Mouse (Mus musculus) heart, adult 2 months (tissue): ENCODE measurements around the gene 1110012L19Rik.

Experiments
- EP300 ChIP-seq: fragments of 200-500 bp; IDR thresholded peaks from 2 replicates; pipeline ENCODE4 v1.6.1; 2011; ENCODE audit warnings: low read depth, low read length, control low read depth; ENCODE audit not compliant: insufficient read depth
- POLR2A ChIP-seq: fragments of 200-500 bp; IDR thresholded peaks from 2 replicates; pipeline ENCODE4 v1.6.1; 2011; ENCODE audit warnings: mild to moderate bottlenecking, low read depth, low read length, control low read depth; ENCODE audit not compliant: insufficient read depth

- TF ChIP-seq POLR2A (no peak), EP300 (no peak)
These were observed 21.5 kb upstream of the 1110012L19Rik start for GRCm38 (mm10) chrX:70364202-70364601.
